Mouse (Mus musculus): ENCODE measurements around the gene Ap5z1. TPM values are rescaled to one million over a fixed set of nuclear protein-coding genes. Genes with fewer than 3 reads are reported as not detected.
A peak's percentile ranks its signal among the peaks of the same experiment; 100 is the strongest.

The Ap5z1 gene
- polyA plus RNA-seq, 1 experiment from 2014 or later = 12.0 TPM

- Histone ChIP-seq H3K36me3 (ENCODE audit: control insufficient read depth, insufficient read depth, low read length) (peaks cover 15% of the 10 kb centered on the region), H3K27me3 (ENCODE audit: control insufficient read depth, insufficient read depth, low read length) (no peaks in the 10 kb centered on the region), H3K9ac (ENCODE audit: low read length) (no peak overlapping the region), H3K4me2 (ENCODE audit: low read depth) (no peak overlapping the region), H3K4me3 (ENCODE audit: low read depth, low read length) (no peak overlapping the region), H3K9me3 (ENCODE audit: control insufficient read depth, low read length) (no peaks in the 10 kb centered on the region), H3K27ac (ENCODE audit: low read depth, low read length) (no peak overlapping the region; the same call in 1 of the 2 replicates), H3K4me1 (ENCODE audit: control insufficient read depth, insufficient read depth, low read length) (no peaks in the 10 kb centered on the region)
- DNase-seq (ENCODE audit: low spot score) (no peak), ATAC-seq (ENCODE audit: insufficient read depth, low FRiP score, low TSS enrichment) (no peak)
- WGBS = 64% methylated on average over 15 of the region's 15 CpGs
Measured at GRCm38 (mm10) chr5:142456318-142456717, 7.4 kb upstream of the Ap5z1 start.

GRCm38 (mm10) chr5:142457345-142457744, 6.4 kb upstream of the Ap5z1 start:
- H3K9ac ChIP-seq (ENCODE audit: low read length) = no peak overlapping the region
- no peaks in the 10 kb centered on the region for H3K9me3 ChIP-seq (ENCODE audit: control insufficient read depth, low read length)
- peak overlapping the region; percentile 49 for H3K27ac ChIP-seq (ENCODE audit: low read depth, low read length)
- H3K4me3 ChIP-seq (ENCODE audit: low read depth, low read length) = no peak overlapping the region
- H3K36me3 ChIP-seq (ENCODE audit: control insufficient read depth, insufficient read depth, low read length) = peaks cover 13% of the 10 kb centered on the region
- DNase-seq (ENCODE audit: low spot score) = no peak
- 60% methylated on average over 10 of the region's 10 CpGs for WGBS
- no peaks in the 10 kb centered on the region for H3K4me1 ChIP-seq (ENCODE audit: control insufficient read depth, insufficient read depth, low read length)
- no peaks in the 10 kb centered on the region for H3K27me3 ChIP-seq (ENCODE audit: control insufficient read depth, insufficient read depth, low read length)
- no peak for ATAC-seq (ENCODE audit: insufficient read depth, low FRiP score, low TSS enrichment)
- H3K4me2 ChIP-seq (ENCODE audit: low read depth) = no peak overlapping the region

- no peaks in the 10 kb centered on the region for H3K27me3 ChIP-seq (ENCODE audit: control insufficient read depth, insufficient read depth, low read length)
- ATAC-seq (ENCODE audit: insufficient read depth, low FRiP score, low TSS enrichment) (no peak), DNase-seq (ENCODE audit: low spot score) (no peak)
- H3K4me3 ChIP-seq (ENCODE audit: low read depth, low read length) = no peak overlapping the region
- H3K4me2 ChIP-seq (ENCODE audit: low read depth) = no peak overlapping the region
- H3K4me1 ChIP-seq (ENCODE audit: control insufficient read depth, insufficient read depth, low read length) = peaks cover 2% of the 10 kb centered on the region; the same call in 1 of the 2 replicates
- peaks cover 11% of the 10 kb centered on the region; the same call in 1 of the 2 replicates for H3K36me3 ChIP-seq (ENCODE audit: control insufficient read depth, insufficient read depth, low read length)
- WGBS = 94% methylated on average over 17 of the region's 17 CpGs
- H3K9ac ChIP-seq (ENCODE audit: low read length) = no peak overlapping the region
- H3K9me3 ChIP-seq (ENCODE audit: control insufficient read depth, low read length) = no peaks in the 10 kb centered on the region
- no peak overlapping the region for H3K27ac ChIP-seq (ENCODE audit: low read depth, low read length)
Measured at GRCm38 (mm10) chr5:142458791-142459557, 4.8 kb upstream of the Ap5z1 start.

GRCm38 (mm10) chr5:142459834-142460233, 3.9 kb upstream of the Ap5z1 start:
- Histone ChIP-seq H3K4me2 (ENCODE audit: low read depth) (no peak overlapping the region), H3K9ac (ENCODE audit: low read length) (no peak overlapping the region), H3K27ac (ENCODE audit: low read depth, low read length) (no peak overlapping the region), H3K9me3 (ENCODE audit: control insufficient read depth, low read length) (no peaks in the 10 kb centered on the region), H3K36me3 (ENCODE audit: control insufficient read depth, insufficient read depth, low read length) (peaks cover 11% of the 10 kb centered on the region; the same call in 1 of the 2 replicates), H3K27me3 (ENCODE audit: control insufficient read depth, insufficient read depth, low read length) (no peaks in the 10 kb centered on the region), H3K4me3 (ENCODE audit: low read depth, low read length) (no peak overlapping the region), H3K4me1 (ENCODE audit: control insufficient read depth, insufficient read depth, low read length) (peaks cover 7% of the 10 kb centered on the region)
- 78% methylated on average over 5 of the region's 5 CpGs for WGBS
- ATAC-seq (ENCODE audit: insufficient read depth, low FRiP score, low TSS enrichment) = no peak
- no peak for DNase-seq (ENCODE audit: low spot score)

GRCm38 (mm10) chr5:142461942-142462640, 1.7 kb upstream of the Ap5z1 start:
- peaks cover 8% of the 10 kb centered on the region for H3K4me1 ChIP-seq (ENCODE audit: control insufficient read depth, insufficient read depth, low read length)
- H3K36me3 ChIP-seq (ENCODE audit: control insufficient read depth, insufficient read depth, low read length) = 0 out of 2 replicates have a peak, but pooled peaks cover 2% of the 10 kb centered on the region
- ATAC-seq (ENCODE audit: insufficient read depth, low FRiP score, low TSS enrichment) (no peak), DNase-seq (ENCODE audit: low spot score) (no peak)
- no peak overlapping the region for H3K4me2 ChIP-seq (ENCODE audit: low read depth)
- no peak overlapping the region for H3K9ac ChIP-seq (ENCODE audit: low read length)
- WGBS = 93% methylated on average over 7 of the region's 7 CpGs
- no peak overlapping the region for H3K27ac ChIP-seq (ENCODE audit: low read depth, low read length)
- H3K9me3 ChIP-seq (ENCODE audit: control insufficient read depth, low read length) = no peaks in the 10 kb centered on the region
- no peaks in the 10 kb centered on the region for H3K27me3 ChIP-seq (ENCODE audit: control insufficient read depth, insufficient read depth, low read length)
- no peak overlapping the region for H3K4me3 ChIP-seq (ENCODE audit: low read depth, low read length)

GRCm38 (mm10) chr5:142462641-142462948, 1.1 kb upstream of the Ap5z1 start:
- no peak for ATAC-seq (ENCODE audit: insufficient read depth, low FRiP score, low TSS enrichment)
- 92% methylated on average over 2 of the region's 2 CpGs for WGBS
- Histone ChIP-seq H3K4me3 (ENCODE audit: low read depth, low read length) (no peak overlapping the region), H3K4me2 (ENCODE audit: low read depth) (no peak overlapping the region), H3K9me3 (ENCODE audit: control insufficient read depth, low read length) (no peaks in the 10 kb centered on the region), H3K4me1 (ENCODE audit: control insufficient read depth, insufficient read depth, low read length) (peaks cover 8% of the 10 kb centered on the region), H3K36me3 (ENCODE audit: control insufficient read depth, insufficient read depth, low read length) (peaks cover 3% of the 10 kb centered on the region; the same call in 1 of the 2 replicates), H3K27ac (ENCODE audit: low read depth, low read length) (no peak overlapping the region), H3K9ac (ENCODE audit: low read length) (no peak overlapping the region), H3K27me3 (ENCODE audit: control insufficient read depth, insufficient read depth, low read length) (no peaks in the 10 kb centered on the region)
- DNase-seq (ENCODE audit: low spot score) = no peak

GRCm38 (mm10) chr5:142463011-142463410, 733 bp upstream of the Ap5z1 start:
- peaks cover 4% of the 10 kb centered on the region; the same call in 1 of the 2 replicates for H3K36me3 ChIP-seq (ENCODE audit: control insufficient read depth, insufficient read depth, low read length)
- H3K4me1 ChIP-seq (ENCODE audit: control insufficient read depth, insufficient read depth, low read length) = peaks cover 8% of the 10 kb centered on the region
- H3K9ac ChIP-seq (ENCODE audit: low read length) = peak overlapping the region; percentile 37; the same call in 1 of the 2 replicates
- no peaks in the 10 kb centered on the region for H3K27me3 ChIP-seq (ENCODE audit: control insufficient read depth, insufficient read depth, low read length)
- peak overlapping the region; percentile 57 for H3K4me2 ChIP-seq (ENCODE audit: low read depth)
- peak overlapping the region; percentile 42; the same call in 1 of the 2 replicates for H3K27ac ChIP-seq (ENCODE audit: low read depth, low read length)
- WGBS = 82% methylated on average over 6 of the region's 6 CpGs
- H3K9me3 ChIP-seq (ENCODE audit: control insufficient read depth, low read length) = no peaks in the 10 kb centered on the region
- no peak for ATAC-seq (ENCODE audit: insufficient read depth, low FRiP score, low TSS enrichment)
- peak overlapping the region; percentile 64; the same call in 1 of the 2 replicates for H3K4me3 ChIP-seq (ENCODE audit: low read depth, low read length)
- DNase-seq (ENCODE audit: low spot score) = no peak

GRCm38 (mm10) chr5:142468375-142468774, 4.6 kb downstream of the Ap5z1 start:
- peaks cover 8% of the 10 kb centered on the region for H3K36me3 ChIP-seq (ENCODE audit: control insufficient read depth, insufficient read depth, low read length)
- no peak overlapping the region for H3K27ac ChIP-seq (ENCODE audit: low read depth, low read length)
- H3K4me3 ChIP-seq (ENCODE audit: low read depth, low read length) = no peak overlapping the region
- no peak overlapping the region for H3K4me2 ChIP-seq (ENCODE audit: low read depth)
- no peak for ATAC-seq (ENCODE audit: insufficient read depth, low FRiP score, low TSS enrichment)
- no peaks in the 10 kb centered on the region for H3K27me3 ChIP-seq (ENCODE audit: control insufficient read depth, insufficient read depth, low read length)
- H3K9me3 ChIP-seq (ENCODE audit: control insufficient read depth, low read length) = no peaks in the 10 kb centered on the region
- H3K9ac ChIP-seq (ENCODE audit: low read length) = no peak overlapping the region
- peaks cover 6% of the 10 kb centered on the region for H3K4me1 ChIP-seq (ENCODE audit: control insufficient read depth, insufficient read depth, low read length)
- no peak for DNase-seq (ENCODE audit: low spot score)
- WGBS = 91% methylated on average over 13 of the region's 13 CpGs

Data from neural tube, embryonic 11.5 days (tissue).